Mouse (Mus musculus) urinary bladder, postnatal 36 days (tissue): ENCODE results near the gene Kmt2d.
"Not testable (repeated sequence)": the region's sequence is repeated elsewhere in the genome, so short reads cannot be mapped to it uniquely, and the experiment has no call there.

Experiments
- DNase-seq, 2 experiments: peaks; one replicate each; pipeline ENCODE4 v3.0.0; 2022; ENCODE audit warnings: low spot score in 2 of 2, mixed read lengths in 1 of 2

The Kmt2d gene

GRCm38 (mm10) chr15:98871070-98871915 is at the start of gene Kmt2d:
TSS of gene Kmt2d (minus strand) at chr15:98871204.
- DNase-seq: no peak

DNA sequence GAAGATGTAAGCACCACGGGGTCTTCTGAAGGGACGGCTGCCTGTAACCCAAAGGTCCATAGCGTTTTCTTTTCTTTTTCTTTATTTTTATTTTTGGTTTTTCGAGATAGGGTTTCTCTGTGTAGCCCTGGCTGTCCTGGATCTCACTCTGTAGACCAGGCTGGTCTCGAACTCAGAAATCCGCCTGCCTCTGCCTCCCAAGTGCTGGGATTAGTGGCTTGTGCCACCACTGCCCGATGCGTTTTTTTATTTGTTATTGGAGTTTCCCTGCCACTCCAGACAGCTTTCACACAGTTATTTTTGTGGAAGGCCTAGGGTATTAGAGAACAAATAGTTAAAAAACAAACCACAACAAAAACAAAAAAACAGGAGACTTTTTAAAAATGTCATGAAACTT is 47.5 kb upstream of the Kmt2d start:
- DNase-seq: not testable (repeated sequence)

- peak; percentile 99 to 100 for DNase-seq
Measured at GRCm38 (mm10) chr15:98917538-98918498, 46.8 kb upstream of the Kmt2d start, which contains the start of gene Lmbr1l. TSS of gene Lmbr1l (minus strand) at chr15:98918231.

- no peak for DNase-seq
Measured at GRCm38 (mm10) chr15:98917091-98917490, 46.1 kb upstream of the Kmt2d start.

- DNase-seq: no peak
Measured at GRCm38 (mm10) chr15:98916016-98916415, 45.0 kb upstream of the Kmt2d start.

GRCm38 (mm10) chr15:98914903-98915302 is 43.9 kb upstream of the Kmt2d start:
- no peak for DNase-seq

GRCm38 (mm10) chr15:98904692-98905091 is 33.7 kb upstream of the Kmt2d start:
- no peak for DNase-seq

- no peak for DNase-seq
Measured at GRCm38 (mm10) chr15:98902600-98902999, 31.6 kb upstream of the Kmt2d start.

DNA sequence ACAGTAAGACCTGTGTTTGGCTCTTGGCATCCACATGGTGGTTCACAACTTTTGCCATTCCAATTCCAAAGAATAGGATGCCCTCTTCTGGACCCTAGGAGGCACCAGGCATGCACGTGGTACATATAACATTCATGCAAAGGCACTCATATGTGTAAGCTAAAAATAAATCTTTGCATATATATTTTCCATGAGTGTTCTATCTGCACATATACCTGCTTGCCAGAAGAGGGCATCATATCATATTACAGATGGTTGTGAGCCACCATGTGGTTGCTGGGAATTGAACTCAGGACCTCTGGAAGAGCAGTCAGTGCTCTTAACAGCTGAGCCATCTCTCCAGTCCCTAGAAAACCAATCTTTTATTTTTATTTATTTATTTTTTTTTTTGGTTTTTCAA is 30.5 kb upstream of the Kmt2d start:
- DNase-seq: no peak

DNA sequence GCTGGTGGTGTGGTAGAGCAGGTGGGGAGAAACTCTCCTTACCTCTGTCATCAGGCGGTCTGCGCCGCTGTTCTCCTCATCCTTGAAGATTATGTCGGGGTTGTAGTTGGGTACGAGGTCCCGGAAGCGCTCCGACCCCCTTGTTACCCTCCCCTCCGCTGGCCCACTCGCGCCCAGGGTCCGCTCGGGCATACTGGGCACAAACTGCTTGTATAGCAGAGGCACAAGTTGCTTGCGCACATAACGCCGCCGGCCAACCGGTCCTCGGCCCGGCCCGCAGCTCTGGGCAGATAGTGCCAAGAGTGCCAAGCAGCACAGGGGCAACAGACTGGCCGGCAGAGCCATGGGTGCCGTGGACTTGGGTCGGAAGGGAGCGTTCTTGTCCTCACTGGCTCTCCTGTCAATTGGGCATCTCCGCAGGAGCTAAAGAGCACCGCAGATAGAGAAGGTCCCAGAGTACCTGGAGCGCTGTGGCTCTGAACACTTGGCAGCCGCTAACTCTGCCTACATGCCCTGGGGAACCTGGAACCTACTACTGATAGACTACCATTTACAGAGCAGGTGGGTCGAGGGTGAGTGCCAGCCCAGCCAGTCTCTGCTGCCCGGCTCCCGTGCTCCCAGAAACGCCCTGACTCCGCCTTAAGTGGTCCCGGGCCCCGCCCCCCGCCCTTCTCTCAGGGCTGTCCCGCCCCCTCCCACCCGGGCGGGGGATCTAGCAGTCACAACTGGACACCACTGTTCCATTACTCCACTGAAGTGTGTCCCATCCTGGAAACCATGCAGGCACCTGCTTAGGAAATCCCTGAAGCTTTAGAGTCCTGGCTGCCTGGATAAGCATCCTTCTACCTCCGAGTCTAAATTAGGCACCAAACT is 27.2 kb upstream of the Kmt2d start, which contains the start of gene Dhh:
Gene Dhh (minus strand): TSS at position 613 of the 873 bp plus-strand sequence.
- no peak for DNase-seq

GRCm38 (mm10) chr15:98897495-98897894 is 26.5 kb upstream of the Kmt2d start:
- no peak for DNase-seq

DNA sequence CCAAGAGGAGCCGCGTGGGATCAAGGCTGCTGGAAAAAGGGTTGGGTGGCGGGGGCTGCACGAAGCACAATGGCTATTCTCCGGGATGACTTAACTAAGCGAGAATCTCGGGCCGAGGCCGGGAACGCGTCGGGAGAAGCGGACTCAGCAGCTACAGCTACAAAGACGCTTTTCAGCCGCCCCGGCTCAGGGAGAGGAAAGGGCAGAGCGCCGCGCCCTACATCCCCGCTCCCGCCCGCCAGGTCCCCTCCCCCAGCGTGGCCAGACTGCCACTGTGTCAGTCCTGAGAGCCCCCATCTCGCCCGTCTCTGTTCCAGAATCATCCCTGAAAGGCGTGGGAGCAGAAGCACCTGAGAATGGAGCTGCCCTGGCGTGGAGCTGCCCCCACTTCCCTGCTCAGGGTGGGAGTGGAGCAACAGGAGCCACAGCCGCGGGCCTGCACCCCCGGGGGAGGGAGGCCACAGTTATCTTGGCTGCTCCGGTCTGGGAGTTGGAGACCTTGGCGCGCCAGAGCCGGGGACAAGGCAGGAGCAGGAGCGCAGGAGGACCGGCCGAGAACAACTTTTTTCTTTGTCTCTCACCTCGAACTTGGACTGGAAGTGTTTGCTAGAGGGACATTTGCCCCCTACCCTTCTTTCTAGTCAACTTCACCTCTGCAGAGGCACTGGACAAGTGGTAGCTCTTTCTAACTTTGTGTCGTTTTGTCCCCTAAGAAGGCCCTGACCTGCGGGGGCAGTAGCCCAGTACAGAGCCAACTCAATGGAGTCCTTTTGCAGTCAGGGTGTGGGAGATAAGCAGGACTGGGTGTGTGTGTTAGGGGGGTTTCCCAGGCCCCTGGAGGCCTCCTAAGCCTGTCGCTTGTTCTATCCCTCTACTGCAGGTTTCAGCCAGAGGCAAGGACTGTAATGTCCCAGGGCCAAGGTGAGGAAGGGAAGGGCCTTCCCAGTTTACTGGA is 24.9 kb upstream of the Kmt2d start:
- no peak for DNase-seq

GRCm38 (mm10) chr15:98894746-98895634 is 24.0 kb upstream of the Kmt2d start:
- DNase-seq: peak in 1 of 2 experiments; percentile 14

- DNase-seq: peak in 1 of 2 experiments; percentile 14
Measured at GRCm38 (mm10) chr15:98893940-98894745, 23.1 kb upstream of the Kmt2d start, which contains the start of gene Rhebl1. TSS of gene Rhebl1 (minus strand) at chr15:98894540.

- DNase-seq: no peak
Measured at GRCm38 (mm10) chr15:98893036-98893435, 22.0 kb upstream of the Kmt2d start.

DNA sequence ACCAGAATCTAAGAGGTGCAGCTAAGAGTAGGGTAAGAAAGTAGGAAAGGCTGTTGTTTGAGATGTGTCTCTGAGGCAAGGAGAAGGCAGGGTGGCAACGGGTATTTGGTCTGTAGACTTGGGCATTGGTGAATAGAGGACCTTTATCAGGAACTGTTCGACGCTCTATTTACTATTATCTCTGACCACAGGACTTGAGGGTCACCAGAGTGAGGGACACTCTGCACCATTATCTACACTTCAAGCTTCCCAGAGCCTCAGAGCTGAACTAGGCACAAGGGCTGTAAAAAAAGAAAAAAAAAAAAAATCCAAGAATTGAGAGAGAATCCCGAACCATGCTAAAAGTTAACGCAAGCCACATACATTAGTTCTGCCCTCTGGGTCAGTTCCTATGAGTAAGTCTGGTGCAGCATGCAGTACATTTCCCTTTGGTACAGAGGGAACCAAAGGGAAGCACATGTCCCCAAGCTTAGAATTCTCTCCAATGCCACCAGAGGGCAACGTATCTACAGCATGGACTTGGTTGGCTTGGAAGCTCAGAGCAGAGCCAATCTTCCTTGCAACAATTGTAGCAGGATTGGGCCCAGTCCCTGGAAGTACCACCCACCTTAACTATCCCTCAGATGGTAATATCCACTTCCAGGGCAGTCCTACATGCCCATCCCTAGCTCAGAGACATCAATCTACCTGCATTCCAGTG is 21.1 kb upstream of the Kmt2d start:
- DNase-seq: peak in 1 of 2 experiments; percentile 62

GRCm38 (mm10) chr15:98891198-98891742 is 20.3 kb upstream of the Kmt2d start:
- no peak for DNase-seq
